Mouse (Mus musculus): ENCODE measurements around the gene 1700125H20Rik. TPM values are rescaled to one million over a fixed set of nuclear protein-coding genes. Genes with fewer than 3 reads are reported as not detected.

1700125H20Rik gene
- polyA plus RNA-seq (2015; fragmentation: Nextera tagmentation; extraction: Ambion mirVana), result not detected in 2 replicates

DNA sequence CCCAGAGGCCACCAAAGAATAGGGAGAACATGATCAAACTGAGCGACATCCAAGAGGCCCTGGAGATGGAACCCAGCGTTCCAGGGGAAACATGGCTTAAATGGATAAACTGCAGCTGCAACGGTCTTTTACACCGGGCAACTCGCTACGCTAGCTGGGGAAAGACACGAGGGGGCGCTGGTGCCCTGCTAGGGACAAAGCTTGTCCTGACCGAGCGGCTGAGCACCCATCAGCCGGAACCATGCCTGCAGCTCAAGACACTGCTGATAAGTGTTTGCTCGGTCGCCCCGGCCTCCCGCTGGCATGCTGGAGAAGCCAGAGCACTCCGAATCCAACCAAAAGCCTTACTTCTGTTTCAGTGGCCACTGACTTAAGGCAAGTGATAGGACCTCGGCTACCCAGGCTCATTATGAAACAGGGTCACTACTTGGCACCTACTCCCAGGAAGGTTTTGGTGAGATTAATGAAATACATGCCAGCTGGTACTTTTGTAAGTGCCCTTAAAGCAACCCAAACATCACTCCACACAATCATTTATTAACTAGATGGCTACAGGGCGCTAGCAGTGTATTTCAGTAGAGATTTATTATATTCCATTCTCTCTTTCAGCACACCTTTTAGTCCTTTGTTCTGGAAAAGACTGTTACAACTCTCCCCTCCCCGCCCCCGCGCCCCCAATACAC, at the start of gene 1700125H20Rik:
Gene 1700125H20Rik (plus strand): TSS at position 347 of the 683 bp plus-strand sequence.

DNA sequence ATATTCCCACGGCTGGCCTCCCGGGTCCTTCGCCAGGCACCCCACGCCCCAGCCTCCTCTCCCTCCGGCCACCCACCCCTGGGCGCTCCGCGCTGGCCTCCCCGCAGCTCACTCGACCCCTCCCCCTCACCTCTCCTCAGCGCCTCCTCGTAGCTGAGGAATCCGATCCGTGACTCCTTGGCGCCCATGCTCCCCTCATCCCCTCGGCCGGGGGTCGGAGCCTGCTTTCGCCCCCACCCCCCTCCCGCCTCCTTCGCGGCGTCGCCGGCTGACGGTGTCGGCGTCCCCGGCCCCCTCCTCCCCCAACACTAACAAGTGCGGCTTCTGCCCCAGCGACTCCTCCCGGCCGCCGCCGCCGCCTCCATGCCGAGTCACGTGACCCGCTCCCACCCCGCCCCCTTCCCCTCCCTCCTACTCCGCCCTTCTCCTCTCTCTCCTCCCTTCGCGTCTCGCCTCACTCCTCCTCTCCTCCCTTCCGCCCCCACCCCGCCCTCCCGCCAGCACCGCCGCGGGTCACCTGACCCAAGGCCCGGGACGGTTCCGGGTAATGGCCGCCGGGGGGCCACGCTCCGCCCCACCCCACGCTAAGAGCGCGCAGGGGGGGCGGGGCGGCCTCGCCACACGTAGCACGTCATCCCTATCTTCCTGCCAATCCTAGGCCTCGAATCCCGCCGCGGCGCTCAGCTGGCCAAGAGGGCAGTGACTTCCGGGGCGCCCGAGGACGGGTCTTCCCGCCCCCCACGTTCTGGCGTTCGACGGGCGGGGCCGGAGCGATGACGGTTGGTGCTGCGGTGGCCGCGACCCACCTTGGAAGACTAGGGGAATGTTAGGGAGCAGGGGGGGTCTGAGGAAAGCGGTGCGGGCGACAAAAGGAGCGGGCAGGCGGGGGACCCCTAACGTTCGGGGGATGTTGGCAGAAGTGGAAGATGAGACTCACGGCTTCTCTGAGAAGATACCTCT, 30.3 kb upstream of the 1700125H20Rik start, which contains the start of gene Usp32:
Gene Usp32 (minus strand): TSS at position 581 of the 960 bp plus-strand sequence.

Other genes starting within 250 kb of the 1700125H20Rik start
- gene Car4, start 212.6 kb upstream of the 1700125H20Rik start, polyA plus RNA-seq (2015; fragmentation: Nextera tagmentation; extraction: Ambion mirVana), result 6.5 and 18.0 TPM in 2 replicates
- gene Usp32, start 30.2 kb upstream of the 1700125H20Rik start, polyA plus RNA-seq (2015; fragmentation: Nextera tagmentation; extraction: Ambion mirVana), result 1.9 and 2.2 TPM in 2 replicates
- 18.8 and 19.2 TPM in 2 replicates for gene Appbp2, start 64.7 kb downstream of the 1700125H20Rik start, polyA plus RNA-seq (2015; fragmentation: Nextera tagmentation; extraction: Ambion mirVana)
- 8.8 and 9.3 TPM in 2 replicates for gene Ppm1d, start 140.8 kb downstream of the 1700125H20Rik start, polyA plus RNA-seq (2015; fragmentation: Nextera tagmentation; extraction: Ambion mirVana)
- 30.3 and 33.0 TPM in 2 replicates for gene Bcas3, start 182.8 kb downstream of the 1700125H20Rik start, polyA plus RNA-seq (2015; fragmentation: Nextera tagmentation; extraction: Ambion mirVana)